Mouse (Mus musculus) midbrain, embryonic 10.5 days (tissue): ENCODE data around the gene Epn3. TPM values are rescaled to one million over a fixed set of nuclear protein-coding genes. Genes with fewer than 3 reads are reported as not detected.
A peak's percentile ranks its signal among the peaks of the same experiment; 100 is the strongest.

Experiments
- DNase-seq: peaks from one replicate; pipeline ENCODE4 v3.0.0-alpha.2; 2017; ENCODE audit warnings: low spot score
- H3K27ac ChIP-seq: fragments of 300-500 bp; sonication (generic); replicated peaks from 2 replicates; pipeline ENCODE4 v1.5.1; 2016; ENCODE audit warnings: mild to moderate bottlenecking
- H3K27me3 ChIP-seq: fragments of 300-500 bp; sonication (generic); 2 replicates; pipeline ENCODE4 v1.6.1; 2016; ENCODE audit warnings: low read depth, mild to moderate bottlenecking; ENCODE audit not compliant: poor library complexity, severe bottlenecking
- H3K36me3 ChIP-seq: fragments of 300-500 bp; sonication (generic); 2 replicates; pipeline ENCODE4 v1.6.1; 2016; ENCODE audit warnings: mild to moderate bottlenecking, moderate library complexity
- H3K4me1 ChIP-seq: fragments of 300-500 bp; sonication (generic); 2 replicates; pipeline ENCODE4 v1.6.1; 2016
- H3K4me3 ChIP-seq: fragments of 300-500 bp; sonication (generic); 2 replicates; pipeline ENCODE4 v1.5.1; 2016; ENCODE audit warnings: mild to moderate bottlenecking, moderate library complexity
- H3K9me3 ChIP-seq: fragments of 300-500 bp; sonication (generic); replicated peaks from 2 replicates; pipeline ENCODE4 v1.6.1; 2016; ENCODE audit warnings: mild to moderate bottlenecking
- WGBS: fragments of 180-500 bp; shearing (Covaris S2); methylation state at CpG from one replicate; pipeline ENCODE4 v1.1.7; 2016; 5-methylcytosine and 5-hydroxymethylcytosine counted together
- polyA plus RNA-seq: library from polyadenylated mRNA; unstranded; fragments of >200 nt; fragmentation: Nextera tagmentation; extraction: Ambion mirVana; gene quantifications from 2 replicates; pipeline ENCODE4 v1.2.1, GENCODE M21; 2016

Epn3 gene
- 0.57 and 0.80 TPM in 2 replicates for polyA plus RNA-seq

DNA sequence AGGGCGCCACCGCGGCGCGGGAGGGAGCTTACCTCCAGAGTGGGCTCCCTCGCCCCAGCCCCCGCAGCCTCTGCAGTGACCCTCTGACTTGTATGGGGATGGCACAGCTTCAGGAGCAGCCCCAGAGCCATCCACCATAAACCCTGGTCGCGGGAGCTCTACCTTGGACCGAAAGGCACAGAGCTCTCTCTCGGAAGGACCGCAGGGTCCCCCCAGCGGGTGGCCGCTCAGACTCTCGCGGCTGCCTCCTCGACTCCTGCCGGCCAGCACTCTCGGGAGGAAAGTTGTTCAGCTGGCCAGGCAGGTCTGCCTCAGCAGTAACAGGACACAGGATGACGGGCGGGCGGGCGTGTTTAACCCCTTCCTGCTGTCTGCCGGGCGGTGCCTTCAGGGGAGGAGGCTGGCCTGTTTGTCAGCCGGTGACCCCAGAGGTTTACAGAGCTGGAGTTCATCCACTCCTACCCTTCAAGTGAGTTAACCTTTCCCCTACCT lies at the start of gene Epn3:
Gene Epn3, minus strand, starts transcription at position 314 of the 492 bp plus-strand sequence.
- Histone ChIP-seq H3K4me1 (peaks cover 27% of the 10 kb centered on the region), H3K4me3 (peak within 1 kb of the TSS; percentile 57), H3K9me3 (no peaks in the 10 kb centered on the region), H3K27me3 (peaks cover 66% of the 10 kb centered on the region), H3K27ac (peak within 1 kb of the TSS; percentile 63), H3K36me3 (no peaks in the 10 kb centered on the region)
- under 1% methylated on average over 26 of the region's 26 CpGs for WGBS
- peak; percentile 60 for DNase-seq

DNA sequence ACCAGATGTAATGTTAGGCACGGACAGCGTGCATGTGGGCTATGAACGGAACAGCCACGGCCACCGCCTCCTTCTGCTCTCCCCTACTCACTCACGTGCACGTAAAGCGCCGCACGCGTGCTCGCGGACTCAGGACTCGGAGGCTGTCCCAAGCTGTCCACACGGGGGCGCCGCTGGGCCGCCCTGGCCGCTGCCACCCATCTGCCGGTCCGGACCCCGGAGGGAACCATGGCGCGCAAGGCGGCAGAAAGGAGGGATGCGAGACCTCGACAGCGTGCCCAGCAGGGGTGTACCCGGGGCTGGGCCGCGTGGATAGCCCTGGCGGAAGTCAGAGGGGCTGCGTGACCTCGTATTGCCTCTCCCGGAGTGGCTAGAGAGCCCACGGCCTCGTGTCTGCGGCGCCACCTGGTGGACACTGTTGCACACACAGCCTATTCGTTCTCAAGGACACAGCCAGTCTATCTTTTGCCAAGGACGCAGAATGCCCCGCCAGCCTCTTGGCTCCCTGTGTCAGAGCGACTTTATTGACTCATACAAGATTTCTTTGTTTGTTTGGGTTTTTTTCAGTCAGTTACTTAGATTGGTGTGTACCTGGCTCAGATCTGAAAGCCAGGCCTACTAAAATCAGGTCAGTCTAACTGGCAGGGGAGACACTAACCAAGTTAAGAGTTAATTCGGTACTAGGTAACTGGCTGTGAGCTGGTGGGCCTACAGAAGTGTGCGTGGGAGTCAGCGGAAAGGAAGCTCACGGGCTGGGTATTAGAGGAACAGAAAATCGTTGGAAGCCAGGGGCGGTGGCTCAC lies 49.3 kb upstream of the Epn3 start, which contains the start of gene Rsad1:
Gene Rsad1, minus strand, starts transcription at position 368 of the 803 bp plus-strand sequence.
- Histone ChIP-seq H3K27ac (peak within 1 kb of the TSS; percentile 94), H3K4me3 (peak within 1 kb of the TSS; percentile 69), H3K27me3 (no peaks in the 10 kb centered on the region), H3K4me1 (peaks cover 25% of the 10 kb centered on the region), H3K9me3 (no peaks in the 10 kb centered on the region; the same call in 1 of the 2 replicates), H3K36me3 (no peaks in the 10 kb centered on the region)
- DNase-seq = peak; percentile 90
- WGBS = 5% methylated on average over 49 of the region's 49 CpGs

DNA sequence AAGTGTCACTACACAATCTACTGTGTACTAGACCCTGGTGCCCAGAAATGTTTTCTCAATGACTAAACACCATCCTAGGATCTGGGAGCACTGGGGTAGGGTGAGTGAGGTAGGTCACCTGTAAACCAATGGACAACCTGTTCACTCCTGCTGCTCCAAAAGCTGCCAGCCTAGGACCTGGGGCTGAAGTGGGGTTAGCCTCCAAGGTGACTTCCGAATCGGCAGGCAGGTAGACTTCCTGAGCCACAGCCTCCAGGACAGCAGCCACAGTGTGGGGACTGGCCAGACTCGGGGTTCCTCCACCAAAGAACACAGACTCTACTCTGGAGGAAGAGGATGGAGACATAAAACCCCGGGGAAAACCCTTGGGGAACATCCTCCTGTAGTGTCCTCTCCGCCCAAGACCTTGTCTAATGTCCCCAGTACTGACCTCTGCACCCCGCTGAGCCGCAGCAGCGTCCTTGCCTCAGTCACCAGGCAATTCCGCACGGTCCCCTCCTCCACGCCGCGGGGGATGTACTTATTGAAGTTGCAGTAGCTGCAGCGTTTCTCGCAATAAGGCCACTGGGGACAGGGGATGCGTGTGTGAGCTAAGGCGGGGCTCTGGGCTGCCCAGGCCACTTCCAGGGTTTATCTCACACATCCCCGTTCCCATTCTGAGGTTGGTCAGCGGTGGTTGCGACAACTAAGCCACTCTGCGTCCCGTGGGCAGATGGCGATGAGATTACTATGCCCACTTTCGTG lies 48.4 kb upstream of the Epn3 start:
- 15% methylated on average over 24 of the region's 24 CpGs for WGBS
- Histone ChIP-seq H3K9me3 (no peaks in the 10 kb centered on the region; the same call in 1 of the 2 replicates), H3K4me1 (peaks cover 26% of the 10 kb centered on the region), H3K36me3 (peaks cover 3% of the 10 kb centered on the region; the same call in 1 of the 2 replicates), H3K27ac (peak overlapping the region; percentile 94), H3K4me3 (peak overlapping the region; percentile 69), H3K27me3 (no peaks in the 10 kb centered on the region)
- DNase-seq = peak; percentile 49

DNA sequence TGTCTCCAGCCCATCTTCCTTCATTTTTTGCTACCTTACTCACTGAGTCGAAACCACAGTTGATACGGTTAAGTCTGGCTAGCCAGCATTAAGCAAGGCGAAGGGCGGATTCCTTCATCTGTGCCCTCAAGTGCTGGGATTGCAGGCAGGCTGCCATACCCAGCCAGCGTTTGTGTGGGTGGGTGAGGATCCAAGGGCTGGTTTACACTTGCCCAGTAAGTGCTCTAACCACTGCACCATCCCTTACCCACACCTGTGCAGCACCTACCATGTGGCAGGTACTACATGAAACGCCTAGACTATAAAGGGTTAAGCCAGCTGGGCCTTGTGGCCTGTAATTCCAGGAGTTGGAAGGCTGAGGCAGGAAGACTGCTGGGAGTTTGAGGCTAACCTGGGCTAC lies 47.5 kb upstream of the Epn3 start:
- no peaks in the 10 kb centered on the region; the same call in 1 of the 2 replicates for H3K9me3 ChIP-seq
- peaks cover 13% of the 10 kb centered on the region for H3K36me3 ChIP-seq
- no peak for DNase-seq
- H3K27me3 ChIP-seq = no peaks in the 10 kb centered on the region
- 92% methylated on average over 6 of the region's 6 CpGs for WGBS
- H3K27ac ChIP-seq = no peak overlapping the region
- H3K4me3 ChIP-seq = no peak overlapping the region
- H3K4me1 ChIP-seq = peaks cover 26% of the 10 kb centered on the region

GRCm38 (mm10) chr11:94546381-94546780 lies 46.6 kb upstream of the Epn3 start:
- Histone ChIP-seq H3K9me3 (no peaks in the 10 kb centered on the region; the same call in 1 of the 2 replicates), H3K36me3 (peaks cover 16% of the 10 kb centered on the region), H3K4me3 (no peak overlapping the region), H3K4me1 (peaks cover 26% of the 10 kb centered on the region), H3K27ac (no peak overlapping the region), H3K27me3 (no peaks in the 10 kb centered on the region)
- WGBS = 95% methylated on average over 5 of the region's 5 CpGs
- DNase-seq = no peak

GRCm38 (mm10) chr11:94544422-94544821 lies 44.6 kb upstream of the Epn3 start:
- no peaks in the 10 kb centered on the region for H3K9me3 ChIP-seq
- H3K27ac ChIP-seq = 0 out of 2 replicates have a peak overlapping the region, but pooled peaks have one; percentile 1
- peaks cover 16% of the 10 kb centered on the region for H3K36me3 ChIP-seq
- H3K27me3 ChIP-seq = no peaks in the 10 kb centered on the region
- peak overlapping the region; percentile 35 for H3K4me3 ChIP-seq
- H3K4me1 ChIP-seq = peaks cover 24% of the 10 kb centered on the region
- 62% methylated on average over 18 of the region's 18 CpGs for WGBS
- no peak for DNase-seq

DNA sequence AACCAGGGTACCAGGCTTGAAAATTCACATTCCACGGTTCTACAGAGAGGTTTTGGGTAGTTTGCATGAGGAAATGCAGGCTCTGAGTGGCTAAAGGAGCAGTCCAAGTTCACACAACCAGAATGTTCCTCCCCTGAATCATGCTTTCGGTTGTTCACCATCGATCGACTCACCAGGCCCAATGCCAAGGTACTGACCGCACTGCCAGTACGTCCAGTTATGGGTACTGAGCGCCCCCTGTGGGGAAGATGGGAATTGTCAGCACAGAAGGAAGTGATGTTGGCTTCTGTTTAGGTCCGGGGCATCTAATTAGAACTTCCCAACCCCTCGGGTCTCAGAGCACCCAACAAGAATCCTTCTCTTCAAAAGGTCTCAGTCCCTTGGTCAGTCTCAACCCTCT lies 44.2 kb upstream of the Epn3 start:
- H3K27ac ChIP-seq = no peak overlapping the region
- WGBS = 37% methylated on average over 9 of the region's 9 CpGs
- peaks cover 16% of the 10 kb centered on the region for H3K36me3 ChIP-seq
- no peaks in the 10 kb centered on the region for H3K27me3 ChIP-seq
- peak; percentile 69 for DNase-seq
- no peaks in the 10 kb centered on the region for H3K9me3 ChIP-seq
- H3K4me3 ChIP-seq = peak overlapping the region; percentile 35; the same call in 1 of the 2 replicates
- H3K4me1 ChIP-seq = peaks cover 21% of the 10 kb centered on the region

- Histone ChIP-seq H3K27me3 (no peaks in the 10 kb centered on the region), H3K36me3 (peaks cover 16% of the 10 kb centered on the region), H3K27ac (no peak overlapping the region), H3K4me1 (peaks cover 15% of the 10 kb centered on the region), H3K9me3 (no peaks in the 10 kb centered on the region), H3K4me3 (no peak overlapping the region)
- no peak for DNase-seq
- 85% methylated on average over 12 of the region's 12 CpGs for WGBS
Measured at GRCm38 (mm10) chr11:94543344-94543743, 43.6 kb upstream of the Epn3 start.

DNA sequence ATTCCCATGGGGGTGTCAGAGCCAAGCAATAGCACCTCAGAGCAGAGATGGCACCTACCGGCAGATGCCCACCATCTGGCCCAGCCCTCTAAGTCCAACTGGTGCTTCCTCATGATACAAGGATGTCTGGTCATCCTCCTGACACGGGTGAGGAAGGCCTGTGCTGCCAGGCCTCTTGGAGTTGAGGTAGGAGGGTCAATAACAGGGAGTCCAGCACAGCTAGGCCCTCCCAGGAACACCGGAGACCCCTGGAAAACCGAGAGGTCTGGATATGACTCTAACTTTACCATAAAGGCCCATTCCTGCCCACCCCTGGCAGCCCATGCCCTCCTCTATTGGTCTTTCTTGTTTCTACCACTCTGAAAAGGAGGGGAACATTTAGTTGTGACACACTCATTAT lies 42.6 kb upstream of the Epn3 start:
- DNase-seq = no peak
- no peak overlapping the region for H3K4me3 ChIP-seq
- 88% methylated on average over 4 of the region's 4 CpGs for WGBS

GRCm38 (mm10) chr11:94539761-94540160 lies 40.0 kb upstream of the Epn3 start:
- Histone ChIP-seq H3K36me3 (peaks cover 16% of the 10 kb centered on the region), H3K4me3 (no peak overlapping the region), H3K27ac (no peak overlapping the region), H3K27me3 (no peaks in the 10 kb centered on the region), H3K4me1 (peaks cover 8% of the 10 kb centered on the region), H3K9me3 (no peaks in the 10 kb centered on the region)
- DNase-seq = no peak
- WGBS = 82% methylated on average over 7 of the region's 7 CpGs

More for the DNA sequence above, 42.6 kb upstream of the Epn3 start:
- no peak overlapping the region for H3K27ac ChIP-seq
- no peaks in the 10 kb centered on the region for H3K27me3 ChIP-seq
- H3K9me3 ChIP-seq = no peaks in the 10 kb centered on the region
- H3K36me3 ChIP-seq = peaks cover 16% of the 10 kb centered on the region
- peaks cover 9% of the 10 kb centered on the region for H3K4me1 ChIP-seq

DNA sequence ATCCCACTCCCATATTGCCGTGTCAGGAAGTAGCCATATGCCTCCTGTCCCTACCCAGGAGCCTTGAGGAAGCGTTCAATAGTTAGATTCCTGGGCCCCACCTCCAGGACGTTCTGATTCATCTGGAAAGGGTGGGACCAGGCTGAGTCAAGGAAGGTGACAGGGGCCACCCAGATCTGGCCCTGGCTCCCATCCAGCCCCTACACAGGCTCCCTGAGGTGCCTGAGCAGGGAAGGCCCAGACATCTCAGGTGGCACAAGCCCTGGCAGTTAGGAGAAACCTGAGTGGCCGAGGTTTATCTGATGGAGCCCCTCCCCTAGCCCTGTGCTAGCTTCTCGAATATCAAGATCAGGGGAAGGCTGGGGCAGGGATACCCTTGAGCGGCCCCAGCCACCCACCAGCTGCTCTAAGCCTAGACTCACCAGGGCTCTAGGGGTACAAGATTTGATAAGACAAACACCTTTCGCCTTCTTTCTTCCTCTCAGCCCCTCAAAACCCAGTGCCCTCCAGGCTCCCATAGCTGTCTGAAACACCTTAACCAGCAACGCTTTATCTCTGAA lies 39.0 kb upstream of the Epn3 start:
- DNase-seq = no peak

GRCm38 (mm10) chr11:94533171-94533570 lies 33.4 kb upstream of the Epn3 start:
- no peak for DNase-seq
- H3K27me3 ChIP-seq = no peaks in the 10 kb centered on the region
- H3K9me3 ChIP-seq = no peaks in the 10 kb centered on the region
- no peaks in the 10 kb centered on the region for H3K4me1 ChIP-seq
- H3K36me3 ChIP-seq = no peaks in the 10 kb centered on the region
- H3K4me3 ChIP-seq = no peak overlapping the region
- no peak overlapping the region; the same call in 1 of the 2 replicates for H3K27ac ChIP-seq
- WGBS = 82% methylated on average over 8 of the region's 8 CpGs

More for the DNA sequence above, 39.0 kb upstream of the Epn3 start:
- H3K27ac ChIP-seq = no peak overlapping the region; the same call in 1 of the 2 replicates
- no peaks in the 10 kb centered on the region for H3K9me3 ChIP-seq
- no peak overlapping the region for H3K4me3 ChIP-seq
- H3K27me3 ChIP-seq = no peaks in the 10 kb centered on the region
- WGBS = 64% methylated on average over 8 of the region's 8 CpGs
- H3K36me3 ChIP-seq = peaks cover 16% of the 10 kb centered on the region
- no peaks in the 10 kb centered on the region; the same call in 1 of the 2 replicates for H3K4me1 ChIP-seq
